ENCODE assay signal across 9 mouse cellular contexts in the genomic region with DNA sequence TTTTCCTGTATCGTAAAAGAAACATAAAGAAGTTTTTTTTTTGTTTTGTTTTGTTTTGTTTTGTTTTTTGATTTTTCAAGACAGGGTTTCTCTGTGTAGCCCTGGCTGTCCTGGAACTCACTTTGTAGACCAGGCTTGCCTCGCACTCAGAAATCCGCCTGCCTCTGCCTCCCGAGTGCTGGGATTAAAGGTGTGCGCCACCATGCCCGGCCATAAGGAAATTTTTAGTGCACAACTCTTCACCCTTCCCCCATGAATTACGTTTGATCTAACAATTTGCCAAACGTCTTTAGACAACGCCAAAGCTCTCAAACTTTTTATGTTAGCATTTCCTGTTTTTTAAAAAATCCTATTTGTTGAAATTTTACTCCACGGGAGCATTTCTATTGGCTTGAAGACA. TPM values are rescaled to one million over a fixed set of nuclear protein-coding genes. Genes with fewer than 3 reads are reported as not detected.
A peak's percentile ranks its signal among the peaks of the same experiment; 100 is the strongest.
DNase-seq lines count a peak whose midpoint lies in the region; ATAC-seq and TF ChIP-seq lines count a peak whose summit lies in the region.
"Not testable (repeated sequence)": the region's sequence is repeated elsewhere in the genome, so short reads cannot be mapped to it uniquely, and the experiment has no call there.
"Had no signal": no experiment of that assay in that cellular context is flagged by ENCODE, and none has a peak within 500 bp of the region (broad histone marks: within the 10 kb centered on the region; RNA-seq: fewer than 3 reads in every experiment).

No protein-coding gene starts in this region.

- peak overlapping the region; percentile 100 for H3K27ac ChIP-seq in forebrain, embryonic 13.5 days
- H3K27ac ChIP-seq in heart, embryonic 16.5 days (ENCODE audit: low read length) = peak overlapping the region; percentile 100
- peak overlapping the region; percentile 41 for H3K27ac ChIP-seq in kidney, adult 2 months (ENCODE audit: insufficient read depth, low read depth, low read length)
- H3K27ac ChIP-seq in liver, adult 2 months (replicated peaks; ENCODE audit: insufficient read depth, low read depth, low read length) = peak overlapping the region; percentile 90
- peak overlapping the region; percentile 99 for H3K27ac ChIP-seq in neural tube, embryonic 15.5 days (replicated peaks)

- TF ChIP-seq POLR2A in kidney, adult 2 months (IDR thresholded peaks at IDR 0.05; ENCODE audit: low read depth, low read length); liver, adult 2 months (IDR thresholded peaks at IDR 0.05; ENCODE audit: extremely low read depth, insufficient read depth, low read length): not testable (repeated sequence)

- not testable (repeated sequence) for H3K27me3 ChIP-seq in forebrain, embryonic 13.5 days; heart, embryonic 16.5 days (ENCODE audit: control insufficient read depth, insufficient read depth, low read length); kidney, adult 2 months (replicated peaks; ENCODE audit: control insufficient read depth, insufficient read depth, low read length); liver, adult 2 months (ENCODE audit: control insufficient read depth, insufficient read depth, low read length); megakaryocyte, embryonic 14.5 days (replicated peaks); neural tube, embryonic 15.5 days (replicated peaks)

- H3K9me3 ChIP-seq in forebrain, embryonic 13.5 days (replicated peaks); heart, embryonic 16.5 days (replicated peaks; ENCODE audit: control insufficient read depth, low read length); megakaryocyte, embryonic 14.5 days; neural tube, embryonic 15.5 days (replicated peaks): not testable (repeated sequence)

- peaks cover 43% of the 10 kb centered on the region for H3K36me3 ChIP-seq in forebrain, embryonic 13.5 days (ENCODE audit: poor library complexity, severe bottlenecking)
- H3K36me3 ChIP-seq in heart, embryonic 16.5 days (ENCODE audit: control insufficient read depth, insufficient read depth) = peaks cover 30% of the 10 kb centered on the region
- not testable (repeated sequence) for H3K36me3 ChIP-seq in kidney, adult 2 months (ENCODE audit: control insufficient read depth, insufficient read depth, low read length)
- peaks cover 10% of the 10 kb centered on the region; the same call in 1 of the 2 replicates for H3K36me3 ChIP-seq in liver, adult 2 months (ENCODE audit: control insufficient read depth, insufficient read depth, low read length)
- H3K36me3 ChIP-seq in megakaryocyte, embryonic 14.5 days (replicated peaks; ENCODE audit: low read length) = peaks cover 52% of the 10 kb centered on the region
- peaks cover 35% of the 10 kb centered on the region for H3K36me3 ChIP-seq in neural tube, embryonic 15.5 days

- H3K9ac ChIP-seq in forebrain, embryonic 13.5 days; heart, embryonic 16.5 days (ENCODE audit: low read length); liver, adult 2 months (ENCODE audit: low read depth, low read length); neural tube, embryonic 15.5 days (replicated peaks): not testable (repeated sequence)

- H3K4me1 ChIP-seq in forebrain, embryonic 13.5 days = peaks cover 49% of the 10 kb centered on the region
- peaks cover 34% of the 10 kb centered on the region for H3K4me1 ChIP-seq in heart, embryonic 16.5 days (ENCODE audit: control insufficient read depth, insufficient read depth, low read length)
- H3K4me1 ChIP-seq in kidney, adult 2 months (ENCODE audit: control insufficient read depth, insufficient read depth, low read length); liver, adult 2 months (ENCODE audit: control insufficient read depth, insufficient read depth, low read length): not testable (repeated sequence)
- peaks cover 71% of the 10 kb centered on the region for H3K4me1 ChIP-seq in megakaryocyte, embryonic 14.5 days
- peaks cover 59% of the 10 kb centered on the region for H3K4me1 ChIP-seq in neural tube, embryonic 15.5 days

- ATAC-seq in forebrain, embryonic 13.5 days; heart, embryonic 16.5 days (replicated peaks; ENCODE audit: extremely low read depth, insufficient read depth, low FRiP score); neural tube, embryonic 15.5 days (ENCODE audit: low FRiP score): not testable (repeated sequence)

- WGBS in forebrain, embryonic 13.5 days = 52% methylated on average over 10 of the region's 10 CpGs
- 44% methylated on average over 10 of the region's 10 CpGs for WGBS in heart, embryonic 16.5 days
- 28% methylated on average over 10 of the region's 10 CpGs for WGBS in kidney, adult 2 months
- 21% methylated on average over 10 of the region's 10 CpGs for WGBS in liver, adult 2 months
- WGBS in neural tube, embryonic 15.5 days = 55% methylated on average over 10 of the region's 10 CpGs

- not testable (repeated sequence) for H3K79me2 ChIP-seq in liver, adult 2 months (ENCODE audit: control insufficient read depth, insufficient read depth, low read length)

- H3K4me2 ChIP-seq in forebrain, embryonic 13.5 days = peak overlapping the region; percentile 86
- H3K4me2 ChIP-seq in heart, embryonic 16.5 days (ENCODE audit: low read depth, low read length) = peak overlapping the region; percentile 71
- peak overlapping the region; percentile 85 for H3K4me2 ChIP-seq in neural tube, embryonic 15.5 days

- peak overlapping the region; percentile 96 for H3K4me3 ChIP-seq in forebrain, embryonic 13.5 days
- peak overlapping the region; percentile 95 for H3K4me3 ChIP-seq in heart, embryonic 16.5 days (ENCODE audit: low read length)
- not testable (repeated sequence) for H3K4me3 ChIP-seq in kidney, adult 2 months (ENCODE audit: insufficient read depth, low read depth, low read length); liver, adult 2 months (ENCODE audit: insufficient read depth, low read depth, low read length)
- peak overlapping the region; percentile 97 for H3K4me3 ChIP-seq in megakaryocyte, embryonic 14.5 days (replicated peaks)
- peak overlapping the region; percentile 98 for H3K4me3 ChIP-seq in neural tube, embryonic 15.5 days (replicated peaks)

- DNase-seq in CD4-positive, CD25-positive, alpha-beta regulatory T cell, adult 2 months (ENCODE audit: low read depth, low spot score) = peak; percentile 44
- peak; percentile 68 for DNase-seq in cerebellum, adult 9-10 months
- DNase-seq in kidney, adult 2 months; liver, adult 2 months (ENCODE audit: extremely low read depth, low read depth, low spot score): not testable (repeated sequence)

- TF ChIP-seq CTCF in kidney, adult 2 months (conservative IDR thresholded peaks at IDR 0.05; ENCODE audit: insufficient read depth, insufficient read length, low read depth, low read length); liver, adult 2 months (IDR thresholded peaks at IDR 0.05; ENCODE audit: low read depth, low read length): not testable (repeated sequence)

RNA-seq across cellular contexts. Expression of a gene that starts 0.5 kb away (rescaled TPM):
- 3,452 and 3,520 TPM in 2 replicates for polyA plus RNA-seq in forebrain, embryonic 13.5 days (2015; fragmentation: Nextera tagmentation; extraction: Ambion mirVana)
- polyA plus RNA-seq in heart, embryonic 16.5 days (2015; fragmentation: Nextera tagmentation; extraction: Ambion mirVana) = 1,696 and 1,829 TPM in 2 replicates
- polyA plus RNA-seq in kidney, adult 2 months (2012; rRNA removed) = 395 and 413 TPM in 2 replicates
- total RNA-seq in liver, adult 2 months (2014; rRNA removed) = 117 and 122 TPM in 2 replicates
- 177 and 193 TPM in 2 replicates for polyA plus RNA-seq in liver, adult 2 months (2012; rRNA removed)
- 2,588 and 4,768 TPM in 2 replicates for polyA plus RNA-seq in megakaryocyte, embryonic 14.5 days (2012; ENCODE audit: insufficient read depth, low replicate concordance)
- 3,233 and 3,320 TPM in 2 replicates for polyA plus RNA-seq in neural tube, embryonic 15.5 days (2015; fragmentation: Nextera tagmentation; extraction: Ambion mirVana)

RNA-seq across cellular contexts. Expression of a gene that starts 1.5 kb away (rescaled TPM):
- 44.4 and 47.0 TPM in 2 replicates for polyA plus RNA-seq in forebrain, embryonic 13.5 days (2015; fragmentation: Nextera tagmentation; extraction: Ambion mirVana)
- 50.1 and 52.9 TPM in 2 replicates for polyA plus RNA-seq in heart, embryonic 16.5 days (2015; fragmentation: Nextera tagmentation; extraction: Ambion mirVana)
- 29.8 and 35.1 TPM in 2 replicates for polyA plus RNA-seq in kidney, adult 2 months (2012; rRNA removed)
- 8.1 and 10.9 TPM in 2 replicates for total RNA-seq in liver, adult 2 months (2014; rRNA removed)
- 21.2 and 22.9 TPM in 2 replicates for polyA plus RNA-seq in liver, adult 2 months (2012; rRNA removed)
- 40.1 and 41.1 TPM in 2 replicates for polyA plus RNA-seq in megakaryocyte, embryonic 14.5 days (2012; ENCODE audit: insufficient read depth, low replicate concordance)
- 48.0 and 48.4 TPM in 2 replicates for polyA plus RNA-seq in neural tube, embryonic 15.5 days (2015; fragmentation: Nextera tagmentation; extraction: Ambion mirVana)

RNA-seq across cellular contexts. Expression of a gene that starts 13.9 kb away (rescaled TPM):
- polyA plus RNA-seq in forebrain, embryonic 13.5 days (2015; fragmentation: Nextera tagmentation; extraction: Ambion mirVana) = 0.23 and 0.27 TPM in 2 replicates
- polyA plus RNA-seq in heart, embryonic 16.5 days (2015; fragmentation: Nextera tagmentation; extraction: Ambion mirVana) = not detected in 2 replicates
- polyA plus RNA-seq in kidney, adult 2 months (2012; rRNA removed) = 0.62 and 0.69 TPM in 2 replicates
- 0.83 and 0.87 TPM in 2 replicates for total RNA-seq in liver, adult 2 months (2014; rRNA removed)
- 0.30 and 0.59 TPM in 2 replicates for polyA plus RNA-seq in liver, adult 2 months (2012; rRNA removed)
- polyA plus RNA-seq in megakaryocyte, embryonic 14.5 days (2012; ENCODE audit: insufficient read depth, low replicate concordance) = not detected in 2 replicates
- 0.20 and 0.42 TPM in 2 replicates for polyA plus RNA-seq in neural tube, embryonic 15.5 days (2015; fragmentation: Nextera tagmentation; extraction: Ambion mirVana)

RNA-seq across cellular contexts. Expression of a gene that starts 16.0 kb away (rescaled TPM):
- 30.7 and 31.1 TPM in 2 replicates for polyA plus RNA-seq in forebrain, embryonic 13.5 days (2015; fragmentation: Nextera tagmentation; extraction: Ambion mirVana)
- 62.7 and 76.1 TPM in 2 replicates for polyA plus RNA-seq in heart, embryonic 16.5 days (2015; fragmentation: Nextera tagmentation; extraction: Ambion mirVana)
- polyA plus RNA-seq in kidney, adult 2 months (2012; rRNA removed) = 43.6 and 50.8 TPM in 2 replicates
- total RNA-seq in liver, adult 2 months (2014; rRNA removed) = 4.0 and 4.3 TPM in 2 replicates
- polyA plus RNA-seq in liver, adult 2 months (2012; rRNA removed) = 7.7 and 8.5 TPM in 2 replicates
- polyA plus RNA-seq in megakaryocyte, embryonic 14.5 days (2012; ENCODE audit: insufficient read depth, low replicate concordance) = 2.0 TPM in 1 of 2 replicates, not detected in the other
- polyA plus RNA-seq in neural tube, embryonic 15.5 days (2015; fragmentation: Nextera tagmentation; extraction: Ambion mirVana) = 54.0 and 62.6 TPM in 2 replicates
- total RNA-seq: hematopoietic stem cell, adult 5-6 weeks had no signal

RNA-seq across cellular contexts. Expression of a gene that starts 20.6 kb away (rescaled TPM):
- 41.4 and 44.4 TPM in 2 replicates for polyA plus RNA-seq in forebrain, embryonic 13.5 days (2015; fragmentation: Nextera tagmentation; extraction: Ambion mirVana)
- 17.2 and 18.3 TPM in 2 replicates for polyA plus RNA-seq in heart, embryonic 16.5 days (2015; fragmentation: Nextera tagmentation; extraction: Ambion mirVana)
- 14.7 and 16.3 TPM in 2 replicates for polyA plus RNA-seq in kidney, adult 2 months (2012; rRNA removed)
- 1.6 and 1.8 TPM in 2 replicates for total RNA-seq in liver, adult 2 months (2014; rRNA removed)
- 4.1 and 4.5 TPM in 2 replicates for polyA plus RNA-seq in liver, adult 2 months (2012; rRNA removed)
- 3.6 and 4.0 TPM in 2 replicates for polyA plus RNA-seq in megakaryocyte, embryonic 14.5 days (2012; ENCODE audit: insufficient read depth, low replicate concordance)
- polyA plus RNA-seq in neural tube, embryonic 15.5 days (2015; fragmentation: Nextera tagmentation; extraction: Ambion mirVana) = 82.1 and 103 TPM in 2 replicates

Comparison
In these comparisons a context has a peak if more than half of its experiments do, and no peak if none do; other contexts are left out.
1. H3K27ac ChIP-seq: peak in every context shown above with its lines; median percentile 100 in forebrain, embryonic 13.5 days; 100 in heart, embryonic 16.5 days; 99 in neural tube, embryonic 15.5 days; 90 in liver, adult 2 months; 41 in kidney, adult 2 months.